Mouse (Mus musculus) left cerebral cortex, adult 6 months (tissue): Measurements from ENCODE around the gene Olfr140. TPM values are rescaled to one million over a fixed set of nuclear protein-coding genes. Genes with fewer than 3 reads are reported as not detected.

ENCODE experiments used
- long read RNA-seq, 2 experiments: library from polyadenylated mRNA; unstranded; transcript quantifications; one replicate each; pipeline ENCODE4 v2.0.0; 2019 to 2020
- polyA plus RNA-seq: library from polyadenylated mRNA; unstranded; fragments of <200 nt; fragmentation: Nextera tagmentation; gene quantifications from 2 replicates; pipeline ENCODE4 v1.2.3, GENCODE M21; 2021

Olfr140 gene
- not detected in 2 replicates for polyA plus RNA-seq
- long read RNA-seq, experiment 1: 0 reads
- long read RNA-seq, experiment 2: 0 reads

GRCm38 (mm10) chr2:90063494-90063893 is at the start of gene Olfr140:
Gene Olfr140 (minus strand): TSS chr2:90063594.

GRCm38 (mm10) chr2:90035037-90035436 is 28.4 kb downstream of the Olfr140 start, which contains the start of gene Olfr1265:
Gene Olfr1265 (plus strand): TSS chr2:90035337.

GRCm38 (mm10) chr2:90025477-90025876 is 37.9 kb downstream of the Olfr140 start, which contains the start of gene Olfr1264:
Gene Olfr1264 (minus strand): TSS chr2:90025577.

GRCm38 (mm10) chr2:90011831-90012230 is 51.6 kb downstream of the Olfr140 start, which contains the start of gene Olfr1263:
Gene Olfr1263 (plus strand): TSS chr2:90012131.

GRCm38 (mm10) chr2:89999845-90000244 is 63.5 kb downstream of the Olfr140 start, which contains the start of gene Olfr1262:
Gene Olfr1262 (plus strand): TSS chr2:90000145.

Other genes starting within 250 kb of the Olfr140 start
- not detected in 2 replicates for gene Olfr1256, start 222.0 kb downstream of the Olfr140 start, polyA plus RNA-seq
- gene Olfr48, start 215.4 kb downstream of the Olfr140 start, polyA plus RNA-seq: not detected in 2 replicates
- not detected in 2 replicates for gene Olfr1257, start 185.2 kb downstream of the Olfr140 start, polyA plus RNA-seq
- 0.01 TPM in 1 of 2 replicates, not detected in the other for gene Olfr1258, start 136.3 kb downstream of the Olfr140 start, polyA plus RNA-seq
- not detected in 2 replicates for gene Olfr1259, start 114.9 kb downstream of the Olfr140 start, polyA plus RNA-seq
- gene Olfr1260, start 89.3 kb downstream of the Olfr140 start, polyA plus RNA-seq: not detected in 2 replicates
- not detected in 2 replicates for gene Olfr1261, start 72.4 kb downstream of the Olfr140 start, polyA plus RNA-seq
- not detected in 2 replicates for gene Olfr1262, start 63.4 kb downstream of the Olfr140 start, polyA plus RNA-seq
- not detected in 2 replicates for gene Olfr1263, start 51.5 kb downstream of the Olfr140 start, polyA plus RNA-seq
- gene Olfr1264, start 38.0 kb downstream of the Olfr140 start, polyA plus RNA-seq: not detected in 2 replicates
- not detected in 2 replicates for gene Olfr1265, start 28.3 kb downstream of the Olfr140 start, polyA plus RNA-seq
- not detected in 2 replicates for gene Olfr1269, start 57.8 kb upstream of the Olfr140 start, polyA plus RNA-seq
- not detected in 2 replicates for gene Olfr32, start 78.7 kb upstream of the Olfr140 start, polyA plus RNA-seq
- gene Olfr1270, start 89.5 kb upstream of the Olfr140 start, polyA plus RNA-seq: not detected in 2 replicates
- not detected in 2 replicates for gene Olfr1506, start 160.9 kb upstream of the Olfr140 start, polyA plus RNA-seq
- gene Olfr142, start 194.0 kb upstream of the Olfr140 start, polyA plus RNA-seq: not detected in 2 replicates
- not detected in 2 replicates for gene Olfr1271, start 207.4 kb upstream of the Olfr140 start, polyA plus RNA-seq
- gene Olfr1272, start 229.2 kb upstream of the Olfr140 start, polyA plus RNA-seq: not detected in 2 replicates